Mouse (Mus musculus): Measurements from ENCODE around the gene Hpd.
"Not testable (repeated sequence)": the region's sequence is repeated elsewhere in the genome, so short reads cannot be mapped to it uniquely, and the experiment has no call there.

The Hpd gene

GRCm38 (mm10) chr5:123182651-123183050 is at the start of gene Hpd:
TSS of gene Hpd (minus strand) at chr5:123182727.
- DNase-seq (ENCODE audit: low read depth, low spot score): no peak

- DNase-seq (ENCODE audit: low read depth, low spot score): no peak
These were observed 49.7 kb upstream of the Hpd start for GRCm38 (mm10) chr5:123232180-123232579.

GRCm38 (mm10) chr5:123229296-123229695 is 46.8 kb upstream of the Hpd start:
- no peak for DNase-seq (ENCODE audit: low read depth, low spot score)

GRCm38 (mm10) chr5:123228524-123228922 is 46.0 kb upstream of the Hpd start:
- no peak for DNase-seq (ENCODE audit: low read depth, low spot score)

- DNase-seq (ENCODE audit: low read depth, low spot score): peak; percentile 83
These were observed 45.4 kb upstream of the Hpd start for GRCm38 (mm10) chr5:123227762-123228523.

DNA sequence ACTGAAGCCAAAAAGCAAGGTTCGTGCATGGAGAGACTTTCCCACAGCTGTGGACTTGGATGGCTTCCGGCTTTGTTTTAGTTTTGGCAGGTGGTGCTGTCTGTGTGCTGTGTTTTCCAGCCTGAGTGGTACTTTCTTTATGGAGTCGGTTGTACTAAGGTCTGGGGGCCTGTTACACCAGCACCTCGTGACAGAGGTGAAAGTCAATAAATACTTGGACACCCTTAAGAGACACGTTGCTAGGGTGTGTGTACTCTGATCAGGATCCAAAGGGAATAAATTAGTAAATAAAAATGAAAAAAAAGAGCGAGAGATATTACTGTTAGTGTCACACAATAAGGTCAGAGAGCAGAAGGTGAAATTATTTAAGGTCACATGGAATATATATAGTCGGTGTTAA is 44.3 kb upstream of the Hpd start:
- DNase-seq (ENCODE audit: low read depth, low spot score): no peak

DNA sequence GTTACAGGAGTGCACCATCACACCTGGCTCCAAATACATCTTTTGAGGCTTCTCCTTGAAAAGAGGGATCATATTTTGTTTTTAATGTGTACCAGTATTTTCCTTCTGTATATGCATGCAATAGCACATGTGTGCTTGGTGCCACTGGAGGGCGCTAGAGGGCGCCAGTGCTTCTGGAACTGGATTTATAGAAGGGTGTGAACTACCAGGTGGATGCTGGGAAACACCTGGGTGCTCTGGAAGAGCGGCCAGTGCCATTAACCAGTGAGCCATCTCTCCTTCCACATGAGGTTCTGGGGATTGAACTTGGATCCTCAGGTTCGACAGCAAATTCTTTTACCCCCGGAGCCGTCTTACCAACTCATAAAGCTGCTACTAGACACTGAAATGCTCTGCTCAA is 41.3 kb upstream of the Hpd start:
- not testable (repeated sequence) for DNase-seq (ENCODE audit: low read depth, low spot score)

DNA sequence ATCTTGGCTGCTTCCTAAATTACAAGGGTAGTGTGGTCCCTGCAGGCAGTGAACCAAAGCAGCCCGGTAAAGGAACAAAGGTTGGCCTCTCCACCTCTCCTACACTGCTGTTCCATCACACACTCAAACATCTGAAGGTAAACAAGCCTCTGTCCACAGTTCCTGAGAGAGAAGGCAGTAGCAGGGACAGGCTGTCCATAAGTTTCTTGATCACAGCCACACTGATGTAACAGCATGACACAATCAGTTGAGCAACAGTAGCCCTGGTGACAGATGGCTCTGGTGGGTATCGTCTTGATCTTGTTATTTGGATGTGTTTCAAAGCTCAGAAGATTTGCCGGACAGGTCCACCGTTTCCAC is 40.5 kb upstream of the Hpd start:
- no peak for DNase-seq (ENCODE audit: low read depth, low spot score)

- not testable (repeated sequence) for DNase-seq (ENCODE audit: low read depth, low spot score)
These were observed 40.0 kb upstream of the Hpd start for GRCm38 (mm10) chr5:123222346-123223050.

DNA sequence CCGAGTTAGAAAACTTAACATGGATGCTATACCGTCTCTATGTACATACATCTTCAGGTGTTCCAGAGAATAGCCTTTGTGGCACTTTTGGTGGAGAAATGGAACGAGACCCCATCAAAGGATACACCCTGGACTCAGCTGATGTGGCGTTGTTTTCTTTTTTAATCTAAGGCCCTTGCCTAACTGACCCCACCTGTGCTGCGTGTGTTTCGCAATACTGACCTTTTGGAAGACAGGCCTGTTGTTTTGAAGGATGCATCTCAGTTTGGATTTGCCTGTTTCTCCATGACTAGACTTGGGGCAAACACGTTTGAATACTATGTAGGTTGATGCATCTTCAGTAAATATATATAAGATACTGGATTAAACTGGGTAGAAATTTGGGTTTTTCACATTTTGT is 21.1 kb upstream of the Hpd start:
- DNase-seq (ENCODE audit: low read depth, low spot score): not testable (repeated sequence)

GRCm38 (mm10) chr5:123202771-123203170 is 20.2 kb upstream of the Hpd start:
- not testable (repeated sequence) for DNase-seq (ENCODE audit: low read depth, low spot score)

DNA sequence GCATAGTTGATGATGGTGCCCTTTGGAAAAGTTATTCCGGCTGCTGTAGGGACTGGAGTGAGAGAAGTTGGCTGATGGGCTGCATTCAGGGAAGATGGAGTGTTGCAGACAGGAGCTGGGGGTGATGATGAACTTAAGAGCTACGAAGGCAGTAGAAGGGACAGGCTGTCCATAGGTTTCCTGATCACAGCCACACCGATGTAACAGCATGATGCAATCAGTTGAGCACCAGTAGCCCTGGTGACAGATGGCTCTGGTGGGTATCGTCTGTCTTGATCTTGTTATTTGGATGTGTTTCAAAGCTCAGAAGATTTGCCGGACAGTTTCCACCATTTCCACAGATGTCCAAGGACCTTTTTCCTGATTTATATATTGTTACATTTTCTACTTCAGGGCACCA is 19.5 kb upstream of the Hpd start:
- DNase-seq (ENCODE audit: low read depth, low spot score): no peak

DNA sequence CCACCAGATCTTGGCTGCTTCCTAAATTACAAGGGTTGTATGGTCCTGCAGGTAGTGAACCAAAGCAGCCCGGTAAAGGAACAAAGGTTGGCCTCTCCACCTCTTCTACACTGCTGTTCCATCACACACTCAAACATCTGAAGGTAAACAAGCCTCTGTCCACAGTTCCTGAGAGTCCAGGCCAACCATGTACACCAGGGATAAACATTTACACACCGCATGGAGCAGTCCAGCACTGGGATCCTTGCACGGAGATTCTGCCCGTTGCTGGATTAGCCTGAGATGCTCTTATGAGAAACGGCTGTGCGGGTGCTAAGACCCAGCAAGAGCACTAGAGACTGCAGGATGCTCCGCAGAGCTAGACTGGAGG is 19.0 kb upstream of the Hpd start:
- DNase-seq (ENCODE audit: low read depth, low spot score): no peak

GRCm38 (mm10) chr5:123200816-123201522 is 18.4 kb upstream of the Hpd start:
- DNase-seq (ENCODE audit: low read depth, low spot score): not testable (repeated sequence)

DNA sequence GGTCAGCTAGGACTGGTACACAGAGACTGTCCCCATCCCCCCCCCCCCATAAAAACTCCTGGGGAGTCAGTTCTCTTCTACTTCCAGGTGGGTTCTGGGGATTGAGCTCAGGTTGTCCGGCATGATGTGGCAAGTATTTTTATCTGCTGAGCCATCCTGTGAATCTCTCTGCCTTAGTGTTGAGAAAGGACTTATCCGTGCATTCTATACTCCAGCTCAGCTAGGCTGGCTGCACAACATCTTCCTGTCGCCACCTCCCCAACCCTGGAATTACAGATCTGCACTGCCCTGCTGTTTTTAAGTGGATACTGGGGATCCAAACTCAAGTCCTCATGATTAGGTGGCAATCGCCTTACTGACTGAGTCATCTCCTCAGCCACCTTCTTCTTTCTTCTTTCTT is 16.0 kb upstream of the Hpd start:
- DNase-seq (ENCODE audit: low read depth, low spot score): no peak

DNA sequence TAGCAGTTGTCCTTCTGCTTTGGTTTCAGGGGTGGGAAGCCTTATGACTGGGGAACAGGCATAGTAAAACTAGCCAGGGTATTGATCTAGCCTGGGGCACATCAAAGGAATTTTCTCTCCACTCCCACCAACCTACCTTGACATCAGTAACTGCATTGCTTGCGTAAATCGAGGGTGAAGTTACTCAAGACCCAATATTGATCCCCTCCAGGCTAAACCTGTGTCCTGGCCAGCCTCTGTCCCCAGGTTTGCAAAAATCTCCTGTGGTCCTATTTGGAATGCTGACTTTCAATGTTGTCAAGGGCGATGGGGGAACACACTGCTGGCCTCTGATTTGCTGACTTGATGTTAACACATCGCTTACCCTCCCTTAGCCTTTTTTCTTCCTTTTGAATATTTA is 14.2 kb upstream of the Hpd start:
- DNase-seq (ENCODE audit: low read depth, low spot score): no peak

DNA sequence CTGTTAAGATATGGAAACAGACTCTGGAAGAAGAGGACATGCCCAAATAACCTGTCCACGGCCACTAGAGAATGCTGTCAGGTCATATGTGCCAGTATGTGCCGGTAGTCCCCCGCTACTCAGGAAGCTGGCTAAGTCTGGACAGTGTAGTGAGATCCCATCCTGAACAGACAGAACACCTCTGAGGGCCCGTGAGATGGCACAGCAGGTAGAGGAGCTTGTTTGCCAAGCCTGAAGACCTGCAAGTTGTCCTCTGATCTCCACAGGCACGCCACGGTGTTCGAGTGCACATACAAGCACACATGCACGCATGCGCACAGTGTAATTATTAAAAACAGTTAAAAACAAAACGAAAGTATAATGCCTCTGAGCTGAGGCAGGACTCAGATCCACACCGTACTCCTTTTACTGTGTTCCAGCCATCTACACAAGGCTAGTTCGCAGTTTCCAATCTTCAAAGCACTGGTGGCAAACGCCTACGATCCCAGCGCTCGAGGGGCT is 13.0 kb upstream of the Hpd start:
- DNase-seq (ENCODE audit: low read depth, low spot score): no peak

DNA sequence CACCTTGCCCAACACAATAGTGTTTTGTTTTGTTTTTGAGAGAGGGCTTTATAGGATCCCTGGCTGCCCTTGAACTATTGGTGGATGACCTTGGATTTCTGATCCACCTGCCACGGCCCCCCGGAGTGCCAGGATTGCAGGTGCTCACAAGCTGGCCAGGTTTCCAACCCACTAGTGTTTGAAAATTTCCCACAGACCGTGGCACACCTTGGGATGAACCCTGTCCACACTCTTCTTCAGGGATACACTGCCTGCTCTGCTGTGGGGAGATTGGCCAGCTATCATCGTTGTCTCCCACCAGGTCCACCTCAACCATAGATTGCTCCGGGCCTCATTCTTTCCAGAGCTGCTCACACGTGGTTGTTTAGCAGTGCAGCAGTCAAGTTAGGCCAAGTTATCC is 12.3 kb upstream of the Hpd start:
- DNase-seq (ENCODE audit: low read depth, low spot score): no peak

GRCm38 (mm10) chr5:123193436-123193835 is 10.9 kb upstream of the Hpd start:
- DNase-seq (ENCODE audit: low read depth, low spot score): no peak

DNA sequence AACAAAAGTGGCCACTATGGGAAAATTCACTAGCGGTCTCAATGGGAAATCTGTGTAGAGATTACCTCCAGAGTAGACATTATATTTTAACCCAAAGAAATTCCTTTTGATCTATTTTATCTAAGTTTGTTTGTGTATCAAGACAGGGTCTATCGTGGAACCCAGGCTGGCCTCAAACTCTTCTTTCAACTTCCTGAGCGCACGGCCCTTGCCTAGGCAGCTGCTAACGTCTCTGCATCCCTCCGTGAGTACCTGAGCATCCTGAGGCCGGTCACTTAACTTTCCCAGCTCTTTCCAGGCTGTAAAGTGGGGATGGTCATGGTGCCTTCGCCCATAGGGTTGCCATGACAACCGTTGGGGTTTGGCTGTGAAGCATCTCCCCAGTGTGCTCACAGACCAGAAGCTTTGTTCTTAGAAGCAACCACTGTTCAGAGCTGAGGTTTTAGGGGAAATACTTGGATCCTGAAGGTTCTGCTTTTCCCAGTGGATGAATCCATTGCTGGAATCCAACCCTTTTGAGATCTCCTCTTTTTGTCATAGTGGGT is 10.2 kb upstream of the Hpd start:
- DNase-seq (ENCODE audit: low read depth, low spot score): no peak

DNA sequence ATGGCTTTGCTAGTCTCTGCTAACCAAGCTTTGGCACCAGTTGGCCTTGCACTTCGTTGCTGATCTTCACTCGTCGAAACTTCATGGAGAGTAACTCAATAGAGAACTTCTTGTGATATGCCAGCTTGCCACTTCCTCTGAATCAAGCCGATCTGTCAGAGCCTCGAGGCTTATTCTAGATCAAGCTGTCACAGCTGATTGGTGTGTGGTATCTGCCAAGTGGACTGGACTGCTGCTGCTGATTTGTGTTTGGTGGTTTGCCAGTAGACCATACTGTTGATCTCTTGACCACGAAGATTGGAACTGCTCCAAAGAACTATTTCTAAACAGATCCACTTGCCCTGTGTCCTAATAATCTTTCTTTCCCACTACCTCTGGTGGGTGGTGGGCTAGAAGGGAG is 8.9 kb upstream of the Hpd start:
- no peak for DNase-seq (ENCODE audit: low read depth, low spot score)

GRCm38 (mm10) chr5:123190912-123191311 is 8.4 kb upstream of the Hpd start:
- DNase-seq (ENCODE audit: low read depth, low spot score): no peak

All from WW6 (cell line).